Mouse (Mus musculus) heart, embryonic 11.5 days (tissue): ENCODE measurements around the gene Antxr2. TPM values are rescaled to one million over a fixed set of nuclear protein-coding genes. Genes with fewer than 3 reads are reported as not detected.

Source experiments
- ATAC-seq: fragments of 200-750 bp; cut with Nextera tagmentation; replicated peaks from 2 replicates; pipeline ENCODE4 v1.8.0; 2017; ENCODE audit warnings: moderate library complexity; ENCODE audit not compliant: insufficient number of reproducible peaks, low FRiP score, low TSS enrichment
- H3K27ac ChIP-seq: fragments of 300-500 bp; sonication (generic); 2 replicates; pipeline ENCODE4 v1.5.1; 2014; ENCODE audit warnings: mild to moderate bottlenecking, low read depth, low read length
- H3K27me3 ChIP-seq: fragments of 300-500 bp; sonication (generic); 2 replicates; pipeline ENCODE4 v1.6.1; 2014; ENCODE audit warnings: mild to moderate bottlenecking, low read length, mixed read lengths; ENCODE audit not compliant: control insufficient read depth, insufficient read depth
- H3K36me3 ChIP-seq: fragments of 300-500 bp; sonication (generic); 2 replicates; pipeline ENCODE4 v1.6.1; 2014; ENCODE audit warnings: mild to moderate bottlenecking, low read length, moderate library complexity, mixed read lengths; ENCODE audit not compliant: control insufficient read depth, insufficient read depth
- H3K4me1 ChIP-seq: fragments of 300-500 bp; sonication (generic); 2 replicates; pipeline ENCODE4 v1.6.1; 2014; ENCODE audit warnings: low read length; ENCODE audit not compliant: control insufficient read depth, insufficient read depth
- H3K4me2 ChIP-seq: fragments of 300-500 bp; sonication (generic); 2 replicates; pipeline ENCODE4 v1.6.1; 2014; ENCODE audit warnings: mild to moderate bottlenecking, moderate library complexity
- H3K4me3 ChIP-seq: fragments of 300-500 bp; sonication (generic); 2 replicates; pipeline ENCODE4 v1.5.1; 2014; ENCODE audit warnings: low read depth, low read length
- H3K9ac ChIP-seq: fragments of 300-500 bp; sonication (generic); 2 replicates; pipeline ENCODE4 v1.6.1; 2014; ENCODE audit warnings: mild to moderate bottlenecking, low read depth, low read length, moderate library complexity
- H3K9me3 ChIP-seq: fragments of 300-500 bp; sonication (generic); replicated peaks from 2 replicates; pipeline ENCODE4 v1.6.1; 2016; ENCODE audit warnings: low read length; ENCODE audit not compliant: control insufficient read depth
- WGBS: fragments of 180-500 bp; shearing (Covaris S2); extraction: QIAGEN DNeasy Blood & Tissue Kit; methylation state at CpG from one replicate; pipeline ENCODE4 v1.1.7; 2014; ENCODE audit not compliant: insufficient replicate concordance; 5-methylcytosine and 5-hydroxymethylcytosine counted together
- polyA plus RNA-seq: library from polyadenylated mRNA; unstranded; fragments of >200 nt; fragmentation: Nextera tagmentation; extraction: Ambion mirVana; gene quantifications from 2 replicates; pipeline ENCODE4 v1.2.1, GENCODE M21; 2014

Antxr2 gene
- polyA plus RNA-seq, 1 experiment from 2014 or later, result 44.6 TPM

DNA sequence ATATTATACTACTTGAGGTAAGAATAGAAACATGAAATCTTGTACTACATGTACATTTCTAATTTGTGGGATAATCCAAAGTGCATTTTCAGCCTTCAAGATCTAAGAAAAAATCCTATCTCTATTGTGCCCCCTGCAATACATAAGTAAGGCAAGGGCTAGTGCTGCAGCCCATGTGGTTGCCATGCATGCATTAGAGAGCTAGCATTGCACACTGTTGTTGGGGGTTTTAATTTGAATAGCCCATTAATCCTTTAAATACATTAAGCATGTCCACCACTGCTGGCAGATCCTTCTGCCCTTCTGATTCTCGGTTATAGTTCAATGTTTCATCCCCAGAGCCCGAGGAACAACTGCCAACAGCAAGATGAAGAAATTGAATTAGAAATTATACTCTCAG, 116.0 kb downstream of the Antxr2 start:
- H3K4me1 ChIP-seq, result no peaks in the 10 kb centered on the region
- H3K9ac ChIP-seq, result no peak overlapping the region
- no peaks in the 10 kb centered on the region for H3K36me3 ChIP-seq
- H3K9me3 ChIP-seq, result no peaks in the 10 kb centered on the region
- H3K4me2 ChIP-seq, result no peak overlapping the region
- WGBS, result 86% methylated on average over 2 of the region's 2 CpGs
- H3K27me3 ChIP-seq, result no peaks in the 10 kb centered on the region
- ATAC-seq, result no peak
- H3K27ac ChIP-seq, result no peak overlapping the region
- no peak overlapping the region for H3K4me3 ChIP-seq

DNA sequence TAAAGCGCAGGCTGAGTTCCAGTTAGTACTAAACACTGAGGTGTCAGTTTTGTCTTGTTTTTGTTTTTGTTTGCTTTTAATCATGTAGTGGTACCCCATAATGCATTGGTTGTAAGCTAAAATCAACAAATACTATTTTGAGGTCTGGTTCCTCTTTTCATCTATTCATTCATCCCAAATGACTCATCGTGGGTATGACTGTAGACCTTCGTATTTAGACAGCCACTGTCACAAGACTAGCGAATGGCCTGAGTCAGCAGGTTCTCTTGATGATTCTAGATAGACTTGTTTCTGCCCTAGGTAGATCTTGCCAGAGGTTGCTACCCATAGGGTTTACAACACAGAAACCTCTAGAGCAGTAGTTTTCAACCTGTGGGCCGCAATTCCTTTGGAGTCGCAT, 116.9 kb downstream of the Antxr2 start:
- Histone ChIP-seq H3K9ac (no peak overlapping the region), H3K9me3 (no peaks in the 10 kb centered on the region), H3K4me2 (no peak overlapping the region), H3K27me3 (no peaks in the 10 kb centered on the region), H3K36me3 (no peaks in the 10 kb centered on the region), H3K27ac (no peak overlapping the region), H3K4me3 (no peak overlapping the region), H3K4me1 (no peaks in the 10 kb centered on the region)
- no peak for ATAC-seq
- 89% methylated on average over 6 of the region's 6 CpGs for WGBS

DNA sequence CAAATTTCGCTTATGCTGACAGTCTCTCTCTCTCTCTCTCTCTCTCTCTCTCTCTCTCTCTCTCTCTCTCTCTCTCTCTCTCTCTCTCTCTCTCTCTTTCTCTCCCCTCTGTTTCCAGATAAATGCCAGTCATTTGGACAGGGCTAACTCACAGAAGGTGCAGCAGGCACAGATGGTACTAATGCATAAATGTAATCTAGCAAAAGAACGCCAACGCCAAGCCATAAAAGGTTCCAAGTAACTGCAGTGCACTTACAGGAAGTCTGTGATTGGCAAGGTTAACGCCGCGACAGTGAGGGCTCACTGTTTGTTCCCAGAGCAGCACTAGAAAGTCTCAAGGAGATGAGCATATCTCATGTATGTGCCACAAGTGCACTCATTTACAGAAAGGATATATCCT, 123.4 kb downstream of the Antxr2 start:
- Histone ChIP-seq H3K4me1 (0 out of 2 replicates have a peak, but pooled peaks cover 4% of the 10 kb centered on the region), H3K36me3 (no peaks in the 10 kb centered on the region), H3K27ac (no peak overlapping the region), H3K4me3 (no peak overlapping the region), H3K9me3 (no peaks in the 10 kb centered on the region), H3K4me2 (no peak overlapping the region), H3K27me3 (no peaks in the 10 kb centered on the region), H3K9ac (no peak overlapping the region)
- WGBS, result 64% methylated on average over 6 of the region's 6 CpGs
- ATAC-seq, result no peak

GRCm38 (mm10) chr5:97906537-97907266, 124.1 kb downstream of the Antxr2 start:
- Histone ChIP-seq H3K4me2 (peak overlapping the region; percentile 32; the same call in 1 of the 2 replicates), H3K9me3 (no peaks in the 10 kb centered on the region), H3K27ac (no peak overlapping the region), H3K36me3 (no peaks in the 10 kb centered on the region), H3K27me3 (no peaks in the 10 kb centered on the region), H3K4me3 (no peak overlapping the region), H3K9ac (no peak overlapping the region), H3K4me1 (0 out of 2 replicates have a peak, but pooled peaks cover 4% of the 10 kb centered on the region)
- no peak for ATAC-seq
- WGBS, result 68% methylated on average over 13 of the region's 13 CpGs

DNA sequence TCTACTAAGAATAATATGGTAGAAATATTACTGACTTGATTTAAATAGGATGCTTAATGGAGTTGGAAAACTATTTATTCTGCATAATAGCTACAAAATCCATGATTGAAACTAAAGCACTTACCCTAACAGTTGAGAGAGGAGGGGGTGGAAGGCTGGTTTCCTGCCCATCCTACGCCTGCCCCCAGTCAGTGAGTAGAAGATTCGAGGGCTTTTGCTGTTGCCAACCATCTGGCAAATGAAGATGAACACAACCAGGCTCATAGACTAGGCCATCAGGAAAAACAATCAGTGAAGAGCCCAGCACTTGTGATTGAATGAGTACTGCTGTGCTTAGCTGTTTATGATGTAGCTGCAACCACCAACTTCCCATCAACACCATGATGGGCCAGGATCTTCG, 125.0 kb downstream of the Antxr2 start:
- ATAC-seq, result no peak
- Histone ChIP-seq H3K4me1 (0 out of 2 replicates have a peak, but pooled peaks cover 4% of the 10 kb centered on the region), H3K27ac (no peak overlapping the region), H3K4me2 (no peak overlapping the region), H3K9me3 (no peaks in the 10 kb centered on the region), H3K9ac (no peak overlapping the region), H3K27me3 (no peaks in the 10 kb centered on the region), H3K4me3 (no peak overlapping the region), H3K36me3 (no peaks in the 10 kb centered on the region)
- 77% methylated on average over 3 of the region's 3 CpGs for WGBS

DNA sequence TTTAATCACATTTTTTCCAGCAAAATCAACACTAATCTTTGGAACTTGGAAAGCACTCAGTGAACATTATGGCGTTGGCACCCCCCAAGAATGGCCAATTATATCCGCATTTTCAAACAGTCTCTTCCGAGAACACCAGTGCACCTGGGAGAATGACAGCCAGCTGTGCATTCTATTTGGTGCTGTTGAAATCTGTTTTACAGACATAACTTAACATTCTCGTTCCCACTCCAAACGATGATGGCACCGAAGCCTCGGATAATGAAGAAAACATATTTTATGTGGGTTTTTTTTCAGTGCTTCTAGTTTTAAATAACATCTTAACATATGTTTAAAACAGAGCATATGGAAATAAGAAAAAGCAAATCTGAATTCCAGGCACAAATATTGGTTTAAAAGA, 129.7 kb downstream of the Antxr2 start:
- no peak for ATAC-seq
- Histone ChIP-seq H3K4me1 (no peaks in the 10 kb centered on the region), H3K4me3 (no peak overlapping the region), H3K27me3 (no peaks in the 10 kb centered on the region), H3K9me3 (no peaks in the 10 kb centered on the region), H3K9ac (no peak overlapping the region), H3K36me3 (no peaks in the 10 kb centered on the region), H3K4me2 (no peak overlapping the region), H3K27ac (no peak overlapping the region)
- 93% methylated on average over 7 of the region's 7 CpGs for WGBS

GRCm38 (mm10) chr5:97899321-97899720, 131.5 kb downstream of the Antxr2 start:
- ATAC-seq, result no peak
- 89% methylated on average over 5 of the region's 5 CpGs for WGBS
- Histone ChIP-seq H3K4me1 (no peaks in the 10 kb centered on the region), H3K27ac (no peak overlapping the region), H3K4me3 (no peak overlapping the region), H3K36me3 (no peaks in the 10 kb centered on the region), H3K9ac (no peak overlapping the region), H3K9me3 (no peaks in the 10 kb centered on the region), H3K4me2 (no peak overlapping the region), H3K27me3 (no peaks in the 10 kb centered on the region)

GRCm38 (mm10) chr5:97885427-97885826, 145.4 kb downstream of the Antxr2 start:
- Histone ChIP-seq H3K36me3 (0 out of 2 replicates have a peak, but pooled peaks cover 2% of the 10 kb centered on the region), H3K4me1 (no peaks in the 10 kb centered on the region), H3K4me2 (no peak overlapping the region), H3K27me3 (no peaks in the 10 kb centered on the region), H3K4me3 (no peak overlapping the region), H3K9me3 (no peaks in the 10 kb centered on the region), H3K9ac (no peak overlapping the region), H3K27ac (no peak overlapping the region)
- no peak for ATAC-seq
- 85% methylated on average over 6 of the region's 6 CpGs for WGBS

- Histone ChIP-seq H3K36me3 (0 out of 2 replicates have a peak, but pooled peaks cover 2% of the 10 kb centered on the region), H3K9ac (no peak overlapping the region), H3K4me2 (no peak overlapping the region), H3K9me3 (no peaks in the 10 kb centered on the region), H3K4me3 (no peak overlapping the region), H3K27me3 (no peaks in the 10 kb centered on the region), H3K27ac (no peak overlapping the region), H3K4me1 (no peaks in the 10 kb centered on the region)
- WGBS, result 71% methylated on average over 3 of the region's 3 CpGs
- no peak for ATAC-seq
These were observed 146.7 kb downstream of the Antxr2 start for GRCm38 (mm10) chr5:97884110-97884509.
